Mouse (Mus musculus) MN1 (cell line): ENCODE measurements around the gene Tmub1.

Experiments
- DNase-seq: peaks from one replicate; pipeline ENCODE4 v3.0.0-alpha.2; 2016; ENCODE audit warnings: low spot score

Tmub1 gene

GRCm38 (mm10) chr5:24453985-24454303 is 6.3 kb upstream of the Tmub1 start:
- no peak for DNase-seq

GRCm38 (mm10) chr5:24453283-24453984 is 5.8 kb upstream of the Tmub1 start:
- no peak for DNase-seq

GRCm38 (mm10) chr5:24452691-24453233 is 5.1 kb upstream of the Tmub1 start:
- DNase-seq, result peak; percentile 48

- DNase-seq, result peak; percentile 43
These were observed 4.5 kb upstream of the Tmub1 start, which contains the start of gene Agap3 for GRCm38 (mm10) chr5:24452030-24452690. Gene Agap3, plus strand, starts transcription at chr5:24452177.

- DNase-seq, result peak; percentile 87
These were observed 3.8 kb upstream of the Tmub1 start for GRCm38 (mm10) chr5:24451264-24452029.

GRCm38 (mm10) chr5:24446630-24447029 is 1.0 kb downstream of the Tmub1 start:
- no peak for DNase-seq

GRCm38 (mm10) chr5:24445428-24446080 is 2.1 kb downstream of the Tmub1 start:
- peak; percentile 40 for DNase-seq

- peak; percentile 91 for DNase-seq
These were observed 2.8 kb downstream of the Tmub1 start, which contains the start of gene Fastk for GRCm38 (mm10) chr5:24444746-24445427. Gene Fastk, minus strand, starts transcription at chr5:24445287.

GRCm38 (mm10) chr5:24443927-24444326 is 3.7 kb downstream of the Tmub1 start:
- DNase-seq, result peak; percentile 30

GRCm38 (mm10) chr5:24443204-24443603 is 4.5 kb downstream of the Tmub1 start:
- no peak for DNase-seq

GRCm38 (mm10) chr5:24442029-24442428 is 5.6 kb downstream of the Tmub1 start:
- no peak for DNase-seq

GRCm38 (mm10) chr5:24441187-24441586 is 6.5 kb downstream of the Tmub1 start:
- DNase-seq, result no peak

- DNase-seq, result no peak
These were observed 13.7 kb downstream of the Tmub1 start for GRCm38 (mm10) chr5:24433993-24434392.

GRCm38 (mm10) chr5:24428596-24428995 is 19.1 kb downstream of the Tmub1 start:
- DNase-seq, result peak; percentile 40

GRCm38 (mm10) chr5:24427981-24428402 is 19.7 kb downstream of the Tmub1 start:
- peak; percentile 48 for DNase-seq

- DNase-seq, result no peak
These were observed 20.4 kb downstream of the Tmub1 start for GRCm38 (mm10) chr5:24427285-24427633.

GRCm38 (mm10) chr5:24426556-24427284 is 20.9 kb downstream of the Tmub1 start:
- no peak for DNase-seq

- no peak for DNase-seq
These were observed 21.6 kb downstream of the Tmub1 start for GRCm38 (mm10) chr5:24426037-24426432.

GRCm38 (mm10) chr5:24425421-24426036 is 22.1 kb downstream of the Tmub1 start:
- peak; percentile 63 for DNase-seq

- DNase-seq, result peak; percentile 83
These were observed 22.7 kb downstream of the Tmub1 start for GRCm38 (mm10) chr5:24424861-24425411.
